Mouse (Mus musculus): ENCODE results near the gene Pts.

DNA sequence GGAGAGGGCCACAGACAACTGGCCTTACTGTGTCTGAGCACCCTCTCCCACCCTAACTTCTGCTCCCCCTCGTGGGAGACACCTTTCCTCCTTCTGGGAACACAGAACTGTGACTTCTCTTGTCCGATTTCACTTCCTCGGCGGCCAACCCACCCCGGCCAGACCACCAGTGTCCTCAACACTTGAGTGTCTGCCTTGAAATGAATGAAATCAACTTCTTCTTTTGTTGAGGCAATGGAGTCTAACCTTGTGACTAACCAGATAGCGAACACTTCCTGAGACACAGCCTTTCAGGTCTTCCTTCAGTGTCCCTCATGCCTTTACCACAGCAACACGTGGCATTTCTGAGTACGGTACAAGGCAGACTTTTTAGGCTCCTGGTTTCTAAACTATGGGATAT is 45.8 kb downstream of the Pts start:
- no peak for TF ChIP-seq CTCF (IDR thresholded peaks at IDR 0.05; ENCODE audit: low read depth, low read length)
- no peak for TF ChIP-seq EP300 (IDR thresholded peaks at IDR 0.05; ENCODE audit: insufficient read depth, low read depth, low read length)
